Mouse (Mus musculus) testis, adult 2 months (tissue): ENCODE measurements at regions not wholly inside any gene's neighbourhood (a gene's known extent, or its start where the extent isn't known, plus 50 kb on each side); places are given as distances from the start of the nearest gene placed in this dataset.

Experiments used
- CTCF ChIP-seq: fragments of 200-500 bp; IDR thresholded peaks from 2 replicates; pipeline ENCODE4 v1.5.1; 2012; ENCODE audit warnings: low read depth, mild to moderate bottlenecking, inconsistent platforms, low read length, moderate library complexity; ENCODE audit not compliant: control insufficient read depth, insufficient read depth, insufficient replicate concordance
- POLR2A ChIP-seq: fragments of 200-500 bp; IDR thresholded peaks from 2 replicates; pipeline ENCODE4 v1.6.1; 2012; ENCODE audit warnings: low read depth, mild to moderate bottlenecking, inconsistent platforms, low read length, moderate library complexity; ENCODE audit not compliant: control insufficient read depth

- TF ChIP-seq POLR2A: no peak
- no peak for TF ChIP-seq CTCF
Observed at GRCm38 (mm10) chr10:124222068-124222467, 958.3 kb downstream of the Fam19a2 start.
